Mouse (Mus musculus): Measurements from ENCODE around the gene Gm33815.
"Not testable (repeated sequence)": the region's sequence is repeated elsewhere in the genome, so short reads cannot be mapped to it uniquely, and the experiment has no call there.

The Gm33815 gene

GRCm38 (mm10) chrY:69320832-69321231 lies at the start of gene Gm33815:
TSS of gene Gm33815 (plus strand) at chrY:69321132.
- not testable (repeated sequence) for DNase-seq (ENCODE audit: low read depth)
